Mouse (Mus musculus) heart, adult 2 months (tissue): ENCODE results near the gene Smok2a. TPM values are rescaled to one million over a fixed set of nuclear protein-coding genes. Genes with fewer than 3 reads are reported as not detected.
A peak's percentile ranks its signal among the peaks of the same experiment; 100 is the strongest.
"Not testable (repeated sequence)": the region's sequence is repeated elsewhere in the genome, so short reads cannot be mapped to it uniquely, and the experiment has no call there.

Experiments used
- DNase-seq, 2 experiments: peaks; one replicate each; pipeline ENCODE4 v3.0.0; 2021
- H3K27ac ChIP-seq: fragments of 200-600 bp; 2 replicates; pipeline ENCODE4 v1.8.1; 2022
- H3K27me3 ChIP-seq: fragments of 200-500 bp; 2 replicates; pipeline ENCODE4 v1.6.1; 2012; ENCODE audit warnings: mild to moderate bottlenecking, low read length, inconsistent platforms, mixed read lengths; ENCODE audit not compliant: control insufficient read depth, insufficient read depth
- H3K36me3 ChIP-seq: fragments of 200-500 bp; 2 replicates; pipeline ENCODE4 v1.6.1; 2012; ENCODE audit warnings: low read length, inconsistent platforms; ENCODE audit not compliant: control insufficient read depth, insufficient read depth
- H3K4me1 ChIP-seq: fragments of 200-500 bp; 2 replicates; pipeline ENCODE4 v1.6.1; 2011; ENCODE audit warnings: low read length; ENCODE audit not compliant: control insufficient read depth, insufficient read depth
- H3K4me3 ChIP-seq: fragments of 200-600 bp; 2 replicates; pipeline ENCODE4 v1.8.1; 2022
- H3K79me2 ChIP-seq: fragments of 200-500 bp; replicated peaks from 2 replicates; pipeline ENCODE4 v1.6.1; 2012; ENCODE audit warnings: mild to moderate bottlenecking, inconsistent platforms, low read length, moderate library complexity, mixed read lengths; ENCODE audit not compliant: control insufficient read depth, insufficient read depth
- H3K9ac ChIP-seq: fragments of 200-500 bp; 2 replicates; pipeline ENCODE4 v1.6.1; 2012; ENCODE audit warnings: low read depth, mild to moderate bottlenecking, control low read depth, inconsistent platforms, low read length, mixed read lengths
- CTCF ChIP-seq: fragments of 200-600 bp; IDR thresholded peaks from 2 replicates; pipeline ENCODE4 v1.8.1; 2022; ENCODE audit warnings: antibody characterized with exemption, mild to moderate bottlenecking, moderate library complexity
- EP300 ChIP-seq: fragments of 200-500 bp; IDR thresholded peaks from 2 replicates; pipeline ENCODE4 v1.6.1; 2011; ENCODE audit warnings: low read depth, low read length, control low read depth; ENCODE audit not compliant: insufficient read depth
- POLR2A ChIP-seq: fragments of 200-500 bp; IDR thresholded peaks from 2 replicates; pipeline ENCODE4 v1.6.1; 2011; ENCODE audit warnings: mild to moderate bottlenecking, low read depth, low read length, control low read depth; ENCODE audit not compliant: insufficient read depth
- WGBS: fragments of 180-500 bp; shearing (Covaris S2); methylation state at CpG from one replicate; pipeline ENCODE4 v1.1.7; 2018; 5-methylcytosine and 5-hydroxymethylcytosine counted together
- intact Hi-C: fragments of 180-260 bp; cut with DNase I; formaldehyde crosslinking; loops from one replicate; pipeline ENCODE4 v1.15.1; 2025
- polyA plus RNA-seq: library from polyadenylated mRNA; depleted of rRNA; stranded (reverse); fragments of >200 nt; gene quantifications from 2 replicates; pipeline ENCODE4 v1.2.3, GENCODE M21; 2012
- total RNA-seq, 2 experiments: library from RNA; stranded (reverse); gene quantifications; 2 replicates each; pipeline ENCODE4 v1.2.3; 2021

Smok2a gene
- total and polyA plus RNA-seq, 3 experiments: not detected

- Histone ChIP-seq H3K27me3 (no peaks in the 10 kb centered on the region), H3K4me3 (no peak overlapping the region)
- 81% methylated on average over 2 of the region's 2 CpGs for WGBS
These were observed 14.5 kb upstream of the Smok2a start for GRCm38 (mm10) chr17:13206491-13206890.

GRCm38 (mm10) chr17:13208460-13208859 lies 12.5 kb upstream of the Smok2a start:
- H3K27me3 ChIP-seq, DNase-seq, H3K27ac ChIP-seq, H3K4me3 ChIP-seq, H3K79me2 ChIP-seq, H3K9ac ChIP-seq, H3K4me1 ChIP-seq, intact Hi-C loops, H3K36me3 ChIP-seq: not testable (repeated sequence)

More at GRCm38 (mm10) chr17:13206491-13206890, 14.5 kb upstream of the Smok2a start:
- no peak for TF ChIP-seq POLR2A
- no peak for TF ChIP-seq CTCF
- no peak for TF ChIP-seq EP300
- Histone ChIP-seq H3K27ac (no peak overlapping the region), H3K4me1 (no peaks in the 10 kb centered on the region), H3K9ac (no peak overlapping the region), H3K79me2 (no peaks in the 10 kb centered on the region), H3K36me3 (no peaks in the 10 kb centered on the region)
- no peak for DNase-seq
- intact Hi-C loops: no loop called here

- H3K4me3 ChIP-seq: no peak overlapping the region
- WGBS: 56% methylated on average over 7 of the region's 7 CpGs
- peak; percentile 55 to 66 for DNase-seq
These were observed 8.7 kb upstream of the Smok2a start for GRCm38 (mm10) chr17:13212136-13212850.

GRCm38 (mm10) chr17:13214169-13214568 lies 6.8 kb upstream of the Smok2a start:
- Histone ChIP-seq H3K4me3 (no peak overlapping the region), H3K27me3 (no peaks in the 10 kb centered on the region), H3K27ac (no peak overlapping the region), H3K4me1 (no peaks in the 10 kb centered on the region), H3K9ac (no peak overlapping the region), H3K36me3 (no peaks in the 10 kb centered on the region), H3K79me2 (no peaks in the 10 kb centered on the region)
- no peak for DNase-seq
- TF ChIP-seq EP300 (no peak), POLR2A (no peak), CTCF (no peak)
- intact Hi-C loops: no loop called here
- 45% methylated on average over 4 of the region's 4 CpGs for WGBS

More at GRCm38 (mm10) chr17:13212136-13212850, 8.7 kb upstream of the Smok2a start:
- H3K27ac ChIP-seq: no peak overlapping the region
- no peaks in the 10 kb centered on the region for H3K4me1 ChIP-seq
- TF ChIP-seq EP300 (no peak), CTCF (no peak), POLR2A (no peak)
- H3K79me2 ChIP-seq: no peaks in the 10 kb centered on the region
- H3K9ac ChIP-seq: no peak overlapping the region
- H3K27me3 ChIP-seq: no peaks in the 10 kb centered on the region
- H3K36me3 ChIP-seq: no peaks in the 10 kb centered on the region
- intact Hi-C loops: no loop called here

- Histone ChIP-seq H3K36me3 (no peaks in the 10 kb centered on the region), H3K4me3 (no peak overlapping the region), H3K27ac (no peak overlapping the region), H3K79me2 (no peaks in the 10 kb centered on the region), H3K4me1 (no peaks in the 10 kb centered on the region), H3K9ac (no peak overlapping the region), H3K27me3 (no peaks in the 10 kb centered on the region)
- intact Hi-C loops: no loop called here
- TF ChIP-seq EP300: no peak
- TF ChIP-seq POLR2A: no peak
- peak; percentile 44 for TF ChIP-seq CTCF
- DNase-seq: no peak
- 72% methylated on average over 2 of the region's 2 CpGs for WGBS
These were observed 5.4 kb upstream of the Smok2a start for GRCm38 (mm10) chr17:13215595-13215994.

GRCm38 (mm10) chr17:13221921-13222320 lies 933 bp downstream of the Smok2a start:
- H3K4me1 ChIP-seq, H3K4me3 ChIP-seq, H3K27ac ChIP-seq, H3K27me3 ChIP-seq, H3K36me3 ChIP-seq, DNase-seq, H3K9ac ChIP-seq, H3K79me2 ChIP-seq, intact Hi-C loops: not testable (repeated sequence)
- WGBS: 83% methylated on average over 2 of the region's 2 CpGs

- H3K27ac ChIP-seq, H3K4me3 ChIP-seq, H3K4me1 ChIP-seq, intact Hi-C loops, H3K36me3 ChIP-seq, DNase-seq, H3K27me3 ChIP-seq, H3K9ac ChIP-seq, H3K79me2 ChIP-seq: not testable (repeated sequence)
- WGBS: 61% methylated on average over 2 of the region's 2 CpGs
These were observed 9.0 kb downstream of the Smok2a start, which contains the start of gene Smok2b for GRCm38 (mm10) chr17:13229957-13230356. Gene Smok2b, plus strand, starts transcription at chr17:13230257.

GRCm38 (mm10) chr17:13239461-13239860 lies 18.5 kb downstream of the Smok2a start:
- H3K4me1 ChIP-seq, H3K36me3 ChIP-seq, DNase-seq, intact Hi-C loops, H3K4me3 ChIP-seq, H3K9ac ChIP-seq, H3K27ac ChIP-seq, H3K27me3 ChIP-seq, H3K79me2 ChIP-seq: not testable (repeated sequence)
- 73% methylated on average over 4 of the region's 4 CpGs for WGBS
